Mouse (Mus musculus): Measurements from ENCODE around the gene Clcn6.
"Not testable (repeated sequence)": the region's sequence is repeated elsewhere in the genome, so short reads cannot be mapped to it uniquely, and the experiment has no call there.

Gene Clcn6

DNA sequence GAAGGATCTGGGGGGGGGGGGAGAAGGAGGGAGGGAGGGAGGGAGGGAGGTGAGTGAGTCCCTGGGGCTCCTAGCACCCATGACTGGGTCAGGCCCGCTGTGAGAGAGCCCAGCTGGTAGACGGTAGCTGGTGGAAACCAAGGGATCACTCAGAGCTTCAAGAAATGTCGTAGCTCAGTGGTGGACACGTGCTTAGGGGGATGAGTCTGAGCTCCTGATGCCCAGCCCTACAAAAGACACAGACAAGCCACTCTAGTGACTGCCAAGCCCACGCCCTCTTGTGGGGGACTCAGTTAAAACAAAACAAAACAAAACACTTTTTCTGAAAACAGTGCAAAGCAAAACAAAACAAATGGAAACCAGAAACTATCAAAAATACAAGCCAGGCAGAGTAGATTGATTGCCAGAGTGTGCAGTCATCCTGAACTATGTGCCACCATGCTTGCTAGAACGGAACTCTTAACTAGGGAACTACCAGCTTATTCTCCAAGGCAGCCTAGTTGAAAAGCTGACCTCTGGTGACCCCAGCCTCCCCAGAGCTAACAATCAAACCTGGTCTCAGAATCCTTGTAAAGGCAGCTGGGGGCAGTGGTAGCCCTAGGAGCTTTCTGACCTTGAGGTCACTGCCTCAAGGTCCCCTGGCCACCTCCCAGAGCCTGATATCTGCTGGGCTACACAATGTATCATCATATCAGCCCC, 27.2 kb upstream of the Clcn6 start:
- no peak for DNase-seq

DNA sequence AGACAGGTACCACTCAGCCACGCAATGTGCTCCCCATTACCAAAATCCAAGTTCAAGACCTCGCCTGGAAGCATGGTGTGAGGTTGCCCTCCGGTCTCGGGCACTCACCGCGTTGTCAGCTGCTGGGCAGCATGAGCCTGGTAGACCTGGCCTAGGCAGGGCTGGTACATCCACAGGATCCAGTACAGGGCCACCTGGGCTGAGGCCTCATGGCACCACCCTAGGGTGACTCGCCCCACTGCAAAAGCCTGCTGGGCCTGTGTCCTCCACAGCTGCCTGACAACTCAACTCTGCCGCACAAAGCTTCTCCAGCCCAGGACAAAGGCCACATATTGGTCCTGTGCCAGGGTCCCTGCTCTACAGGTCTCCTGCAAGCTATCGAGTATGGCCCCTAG, 22.5 kb upstream of the Clcn6 start:
- no peak for DNase-seq

DNA sequence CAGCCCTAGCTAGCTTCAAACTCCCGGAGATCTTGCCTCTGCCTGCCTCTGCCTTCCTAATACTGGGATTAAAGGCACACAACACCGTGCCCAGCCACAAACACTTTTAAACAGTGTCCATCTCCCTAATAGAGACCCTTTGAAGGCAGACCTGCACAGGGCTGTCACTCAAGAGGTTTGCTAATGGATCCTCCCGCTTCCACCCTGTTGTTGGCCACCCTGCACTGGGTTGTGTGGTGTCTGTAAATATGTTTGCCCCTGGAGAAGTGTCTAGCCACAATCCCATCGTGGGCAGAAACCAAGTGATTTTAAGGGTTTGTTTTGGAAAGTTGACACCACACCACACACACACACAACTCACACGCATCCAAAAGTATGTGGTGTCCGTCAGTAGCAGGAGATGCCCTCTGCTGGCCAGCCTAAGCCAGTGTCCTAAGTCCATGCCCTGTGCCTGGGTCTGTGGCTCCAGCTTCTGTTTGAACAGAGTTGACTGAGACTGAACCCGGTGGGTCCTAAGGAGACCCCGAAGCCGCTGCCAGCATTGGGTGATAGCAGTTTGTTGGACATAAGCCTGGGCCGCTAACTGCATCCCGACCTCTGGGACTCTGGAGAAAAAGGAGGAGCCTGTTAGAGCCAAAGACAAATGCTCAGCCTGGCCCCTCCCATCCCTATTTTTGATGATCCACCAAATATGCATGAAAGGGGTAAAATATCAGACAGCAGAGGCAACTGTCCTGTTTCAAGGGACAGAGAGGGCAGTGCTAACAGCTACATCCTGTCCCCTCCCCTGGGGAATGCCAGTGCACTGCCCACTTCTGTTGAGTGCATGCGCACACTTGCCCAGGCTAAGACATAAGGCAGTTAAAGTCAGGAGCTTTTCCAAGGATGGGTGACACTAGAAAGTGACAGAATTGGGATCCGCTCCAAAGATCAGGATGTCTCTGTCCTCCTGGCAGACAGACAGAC, 21.8 kb upstream of the Clcn6 start:
- DNase-seq, result peak in 1 of 2 experiments; percentile 44

DNA sequence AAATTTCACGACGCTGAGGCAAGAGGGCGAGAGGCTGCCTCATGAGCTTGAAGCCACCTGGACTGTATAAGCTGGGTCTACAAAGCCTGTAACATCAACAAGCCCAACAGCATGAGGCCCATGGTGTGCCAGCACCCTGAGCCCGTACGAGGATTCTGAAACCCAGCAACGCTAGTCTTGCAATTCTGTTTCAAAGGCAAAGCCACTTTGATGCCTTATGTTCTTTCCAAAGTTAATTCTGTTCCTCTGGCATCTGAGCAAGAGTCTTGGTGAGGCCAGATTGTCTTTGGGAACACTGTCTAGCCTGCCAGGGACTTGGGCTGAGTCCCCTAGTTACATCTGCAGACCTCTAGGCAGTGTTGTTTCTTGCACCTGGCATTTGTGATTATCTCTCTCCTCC, 20.4 kb upstream of the Clcn6 start:
- DNase-seq, result no peak

DNA sequence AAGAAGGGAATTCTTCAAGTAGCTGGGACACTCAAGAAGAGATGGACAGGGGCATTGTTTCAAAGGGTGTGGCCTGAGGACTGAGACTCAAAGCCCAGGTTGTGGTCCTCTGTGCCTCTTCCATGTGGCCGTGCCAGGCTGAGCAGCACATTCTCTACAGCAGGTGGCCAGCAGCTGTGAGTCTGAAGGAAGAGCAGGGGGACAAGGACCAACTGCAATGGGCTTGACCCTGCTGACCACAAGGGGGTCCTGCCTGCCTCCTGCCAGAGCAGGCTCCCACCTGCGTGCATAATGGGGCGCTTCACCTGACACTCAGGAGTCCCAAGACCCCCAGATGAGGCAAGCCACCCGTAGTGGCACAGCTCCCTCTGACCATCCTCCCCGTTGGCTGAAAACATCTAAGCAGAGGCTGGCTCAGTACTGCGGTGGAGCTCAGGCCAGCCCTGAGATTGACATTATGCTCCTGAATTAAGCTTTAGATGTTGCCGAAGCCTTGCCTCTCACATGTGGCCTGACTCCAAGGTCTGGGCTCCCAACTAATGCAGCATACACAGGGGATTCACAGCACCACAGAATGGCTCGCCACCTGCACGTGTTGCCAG, 19.7 kb upstream of the Clcn6 start:
- no peak for DNase-seq

DNA sequence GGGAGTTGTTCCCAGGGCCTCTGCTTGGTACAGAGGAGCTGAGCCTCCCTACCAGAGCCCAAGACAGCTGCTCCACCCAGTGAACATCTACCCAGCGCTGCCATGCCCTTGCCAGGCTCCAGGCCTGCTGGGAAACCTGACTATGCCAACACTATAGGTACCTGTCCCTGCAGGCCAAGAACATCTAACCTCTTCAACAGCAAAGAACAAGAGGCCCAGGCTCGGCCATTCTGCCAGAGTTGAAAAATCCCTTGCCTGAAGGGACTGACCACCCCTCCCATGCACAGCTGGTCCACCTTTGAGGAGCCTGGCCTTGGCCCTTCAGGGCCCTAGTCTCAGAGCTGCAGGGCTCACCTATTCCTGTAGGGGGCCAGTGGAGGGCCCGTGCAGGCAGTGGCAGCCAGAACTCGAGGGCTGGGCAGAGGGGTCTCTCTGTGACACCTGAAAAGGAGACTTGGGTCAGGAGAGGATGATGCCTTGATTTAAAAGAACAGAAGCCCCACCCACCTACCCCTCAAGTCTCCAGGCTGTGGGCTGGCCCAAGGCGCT, 19.1 kb upstream of the Clcn6 start:
- no peak for DNase-seq

DNA sequence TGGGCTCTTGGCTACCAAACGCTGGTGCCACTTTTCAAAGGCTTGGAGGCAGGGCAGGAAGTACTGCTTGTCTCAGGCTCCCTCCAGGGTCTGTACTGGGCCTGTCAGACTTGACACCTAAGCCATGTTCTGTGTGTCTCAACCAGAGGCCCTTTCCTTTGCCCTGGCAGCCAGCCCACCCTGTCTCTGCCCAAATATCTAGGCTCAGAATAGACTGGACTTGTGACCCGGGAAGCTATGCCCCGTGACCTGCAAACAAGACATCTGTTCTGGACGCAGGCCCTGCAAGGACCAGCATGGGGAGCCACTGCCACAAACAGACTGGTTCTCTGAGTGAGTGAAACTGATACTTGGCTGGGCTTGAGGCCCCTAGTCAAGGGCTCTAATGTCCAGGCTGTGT, 18.2 kb upstream of the Clcn6 start:
- DNase-seq, result peak in 1 of 2 experiments; percentile 17

DNA sequence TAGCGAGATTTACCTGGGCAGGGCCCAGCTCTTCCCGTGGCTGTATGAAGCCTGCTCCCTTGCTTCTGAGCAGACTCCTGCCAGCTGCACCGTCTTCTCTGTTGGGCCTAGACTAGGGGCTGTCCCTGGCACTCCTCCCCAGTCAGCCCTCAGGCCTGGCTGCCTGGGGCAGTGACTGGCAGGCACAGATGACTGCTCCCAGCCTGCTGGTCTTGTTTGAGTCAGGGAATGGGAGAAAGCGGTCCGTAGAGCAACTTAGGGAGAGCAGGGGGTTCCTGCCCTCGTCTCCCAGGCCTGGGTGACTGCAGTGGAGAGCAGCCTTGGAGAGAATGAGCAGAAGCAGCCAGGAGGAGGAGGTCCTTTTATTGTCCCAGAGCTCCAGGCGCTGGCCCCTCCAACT, 17.6 kb upstream of the Clcn6 start:
- no peak for DNase-seq

DNA sequence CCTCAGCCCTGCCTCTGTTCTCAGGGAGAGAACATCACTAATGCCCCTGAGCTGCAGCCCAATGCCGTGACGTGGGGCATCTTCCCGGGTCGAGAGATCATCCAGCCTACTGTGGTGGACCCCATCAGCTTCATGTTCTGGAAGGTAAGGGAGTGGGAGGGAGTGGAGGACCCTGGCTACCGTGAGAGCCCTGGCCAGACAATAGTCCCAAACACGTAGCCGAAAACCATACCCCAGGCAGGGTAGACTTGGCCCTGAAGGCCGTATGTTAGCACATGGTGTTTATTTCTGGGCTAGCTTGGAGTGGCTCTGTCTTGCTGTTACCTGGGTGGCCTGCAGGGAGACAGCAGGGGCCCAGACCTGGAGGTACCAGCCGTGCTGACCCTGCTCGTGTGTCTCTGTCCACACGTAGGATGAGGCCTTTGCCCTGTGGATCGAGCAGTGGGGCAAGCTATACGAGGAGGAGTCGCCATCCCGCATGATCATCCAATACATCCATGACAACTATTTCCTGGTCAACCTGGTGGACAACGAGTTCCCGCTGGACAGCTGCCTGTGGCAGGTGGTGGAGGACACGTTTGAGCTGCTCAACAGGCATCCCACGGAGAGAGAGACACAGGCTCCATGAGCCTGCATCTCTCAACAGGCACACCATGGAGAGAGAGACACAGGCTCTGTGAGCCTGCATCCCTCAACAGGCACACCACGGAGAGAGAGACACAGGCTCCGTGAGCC, 16.5 kb upstream of the Clcn6 start:
- no peak for DNase-seq

DNA sequence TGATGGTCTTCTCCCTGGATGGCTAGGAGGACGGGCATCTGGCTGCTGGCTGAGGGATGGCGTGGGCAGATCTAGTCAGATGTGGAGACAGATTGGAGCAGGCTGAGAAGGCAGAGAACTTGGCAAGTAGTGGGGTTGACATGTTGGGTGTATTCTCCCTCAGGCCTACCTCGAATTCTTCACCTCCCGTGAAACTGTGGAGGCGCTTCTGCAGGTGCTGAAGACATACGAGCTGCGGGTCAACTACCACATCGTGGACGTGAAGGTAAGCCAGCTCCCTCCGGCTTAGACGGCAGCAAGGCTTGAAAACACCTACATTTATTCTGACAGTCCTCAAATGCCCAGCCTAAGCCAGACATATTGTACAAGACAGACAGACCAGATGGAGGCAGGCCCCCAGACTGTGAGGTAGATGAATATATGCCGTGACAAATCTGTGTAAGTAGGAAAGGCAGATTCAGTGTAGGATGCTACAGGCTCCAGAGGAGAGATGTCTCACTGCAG, 14.8 kb upstream of the Clcn6 start:
- DNase-seq, result no peak

DNA sequence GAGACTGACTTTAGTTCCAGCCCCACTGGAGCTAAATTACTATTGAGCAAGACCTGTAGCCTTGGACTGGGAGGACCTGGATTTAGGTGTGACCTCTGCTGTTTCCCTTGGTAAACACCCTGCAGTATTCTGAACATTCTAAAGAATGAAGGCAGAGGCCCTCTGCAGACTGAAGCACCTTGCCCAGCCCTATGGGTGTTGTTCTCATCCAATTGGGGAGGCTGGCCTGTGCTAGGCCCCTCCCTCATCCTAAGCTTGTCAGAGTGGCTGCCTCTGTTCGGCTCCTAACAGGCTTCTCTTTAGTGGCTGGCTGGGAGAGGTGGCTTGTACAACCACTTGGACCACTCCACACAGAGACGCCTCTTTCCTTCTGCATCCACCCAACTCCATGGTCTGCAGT, 14.4 kb upstream of the Clcn6 start:
- DNase-seq, result peak; percentile 32 to 40

DNA sequence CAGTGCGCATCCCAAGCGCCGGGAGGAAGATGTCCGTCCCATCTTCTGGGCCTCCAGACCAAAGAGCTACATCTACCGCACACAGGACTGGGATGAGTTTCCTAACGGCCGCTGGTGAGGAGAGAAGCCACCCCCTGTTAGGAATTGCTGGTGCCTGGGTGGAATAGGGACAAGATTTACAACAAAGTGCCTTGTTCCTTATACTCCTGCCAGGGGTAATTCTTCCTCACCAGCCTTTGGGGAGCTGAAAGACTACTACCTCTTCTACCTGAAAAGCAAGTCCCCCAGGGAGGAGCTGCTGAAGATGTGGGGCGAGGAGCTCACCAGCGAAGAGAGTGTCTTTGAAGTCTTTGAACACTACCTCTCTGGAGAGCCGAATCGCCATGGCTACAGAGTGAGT, 13.3 kb upstream of the Clcn6 start:
- DNase-seq, result no peak

DNA sequence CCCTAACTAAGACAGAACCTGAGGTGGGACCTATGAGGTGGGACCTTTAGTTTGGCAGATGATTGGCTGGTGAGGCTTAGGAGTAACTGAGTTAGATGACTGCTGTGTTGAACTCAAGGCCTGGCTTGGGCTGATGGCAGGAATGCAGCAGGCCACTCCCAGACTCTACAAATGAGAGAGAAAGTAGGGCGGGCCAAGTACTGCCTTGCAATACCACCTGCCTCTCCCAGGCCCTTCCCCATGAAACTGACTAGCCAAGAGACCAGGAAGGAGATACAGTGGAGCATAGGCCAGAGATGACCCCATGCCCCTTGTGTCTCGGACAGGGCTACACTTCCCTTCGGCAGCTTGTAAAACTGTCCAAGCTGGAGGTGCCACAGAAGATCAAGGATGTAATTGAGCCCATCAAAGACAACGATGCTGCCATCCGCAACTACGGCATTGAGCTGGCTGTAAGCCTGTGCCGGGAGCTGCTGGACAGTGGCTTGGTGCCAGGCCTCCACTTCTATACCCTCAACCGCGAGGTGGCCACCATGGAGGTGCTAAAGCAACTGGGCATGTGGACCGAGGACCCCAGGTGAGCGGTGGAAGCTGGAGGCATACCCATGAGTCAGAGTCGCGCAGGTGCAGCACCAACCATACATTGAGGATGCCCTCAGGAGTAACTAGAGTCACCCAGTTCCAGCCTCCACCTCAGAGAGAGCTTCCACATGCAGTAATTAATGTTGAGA, 12.6 kb upstream of the Clcn6 start:
- DNase-seq, result no peak

DNA sequence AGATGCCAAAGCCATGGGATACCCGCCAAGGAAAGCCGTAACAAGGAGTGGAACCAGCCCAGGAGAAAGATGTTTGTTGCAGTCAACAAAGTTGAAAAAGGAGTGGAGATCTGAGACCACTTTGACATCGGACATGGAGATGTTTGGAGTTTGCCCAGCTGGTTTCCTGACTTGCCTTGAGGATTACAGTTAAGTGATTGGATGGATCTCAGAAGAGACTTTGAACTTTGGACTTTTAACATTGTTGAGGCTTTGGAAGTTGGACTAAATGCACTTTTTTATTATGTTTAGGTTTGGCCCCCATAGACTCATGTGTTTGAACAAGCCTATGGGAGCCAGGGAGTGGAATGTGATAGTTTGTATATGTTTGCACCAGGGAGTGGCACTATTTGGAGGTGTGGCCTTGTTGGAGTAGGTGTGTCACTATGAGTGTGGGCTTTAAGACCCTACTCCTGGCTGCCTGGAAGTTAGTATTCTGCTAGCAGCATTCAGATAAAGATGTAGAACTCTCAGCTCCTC, 11.8 kb upstream of the Clcn6 start:
- DNase-seq, result not testable (repeated sequence)

DNA sequence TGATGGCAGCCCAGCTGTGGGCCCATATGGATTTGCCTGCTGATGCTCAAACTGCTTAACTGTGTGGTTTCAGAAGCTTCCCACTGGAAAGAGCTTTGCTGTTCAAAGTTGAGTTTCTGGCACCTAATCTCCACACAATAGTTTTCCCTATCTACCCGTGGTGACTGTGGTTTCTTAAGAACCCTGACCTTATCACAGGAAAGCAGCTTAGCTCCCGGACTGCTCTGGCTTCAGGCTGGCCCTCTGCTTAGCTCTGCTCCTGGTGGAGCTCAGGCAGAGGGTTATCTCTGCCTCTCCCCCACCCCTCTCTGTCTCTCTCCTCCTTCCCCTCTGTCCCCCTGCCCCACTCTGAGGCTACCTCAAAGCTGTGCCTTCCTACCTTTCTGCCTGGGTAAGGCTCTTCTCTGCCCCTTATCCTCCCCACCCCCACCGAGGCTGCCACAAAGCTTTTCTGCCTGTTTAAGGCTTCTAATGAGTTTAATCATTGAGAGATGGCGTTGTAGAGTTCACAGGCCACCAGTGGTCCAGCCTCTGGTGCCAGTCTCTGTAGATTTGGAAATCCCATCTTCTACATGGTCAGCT, 7.9 kb upstream of the Clcn6 start:
- no peak for DNase-seq

DNA sequence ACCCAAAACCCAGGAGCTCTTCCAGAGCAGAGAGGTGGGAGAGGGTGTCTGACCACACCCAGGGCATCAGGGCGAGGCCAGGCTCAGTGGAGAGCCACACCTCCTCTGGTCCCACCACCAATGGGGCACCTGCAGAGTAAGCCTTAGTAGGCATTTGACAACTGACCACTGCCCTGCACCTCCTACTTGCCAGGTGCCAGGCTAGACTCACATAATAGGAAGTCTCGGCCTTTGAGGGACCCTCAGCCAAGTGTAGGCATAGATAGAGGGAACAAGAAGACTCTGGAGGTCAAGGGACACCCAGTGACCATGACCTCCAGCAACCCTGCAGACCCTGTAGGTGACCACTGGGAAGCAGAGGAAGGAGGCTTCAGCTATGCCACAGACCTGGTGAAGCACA, 5.5 kb upstream of the Clcn6 start:
- DNase-seq, result no peak

DNA sequence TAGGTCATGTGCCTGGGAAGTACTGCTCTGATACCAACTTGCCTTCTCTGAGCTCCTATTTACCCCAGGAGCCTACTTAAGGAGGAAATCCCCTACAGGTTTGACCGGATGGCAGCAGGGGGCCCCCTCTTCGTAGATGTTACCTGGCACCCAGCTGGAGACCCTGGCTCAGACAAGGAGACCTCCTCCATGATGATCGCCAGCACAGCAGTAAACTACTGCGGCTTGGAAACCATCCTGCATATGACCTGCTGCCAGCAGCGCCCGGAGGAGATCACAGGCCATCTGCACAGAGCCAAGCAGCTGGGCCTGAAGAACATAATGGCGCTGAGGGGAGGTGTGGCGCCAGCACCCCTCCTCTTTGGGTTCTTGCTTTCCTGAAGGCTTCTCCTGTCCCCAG, 4.7 kb upstream of the Clcn6 start:
- DNase-seq, result not testable (repeated sequence)

DNA sequence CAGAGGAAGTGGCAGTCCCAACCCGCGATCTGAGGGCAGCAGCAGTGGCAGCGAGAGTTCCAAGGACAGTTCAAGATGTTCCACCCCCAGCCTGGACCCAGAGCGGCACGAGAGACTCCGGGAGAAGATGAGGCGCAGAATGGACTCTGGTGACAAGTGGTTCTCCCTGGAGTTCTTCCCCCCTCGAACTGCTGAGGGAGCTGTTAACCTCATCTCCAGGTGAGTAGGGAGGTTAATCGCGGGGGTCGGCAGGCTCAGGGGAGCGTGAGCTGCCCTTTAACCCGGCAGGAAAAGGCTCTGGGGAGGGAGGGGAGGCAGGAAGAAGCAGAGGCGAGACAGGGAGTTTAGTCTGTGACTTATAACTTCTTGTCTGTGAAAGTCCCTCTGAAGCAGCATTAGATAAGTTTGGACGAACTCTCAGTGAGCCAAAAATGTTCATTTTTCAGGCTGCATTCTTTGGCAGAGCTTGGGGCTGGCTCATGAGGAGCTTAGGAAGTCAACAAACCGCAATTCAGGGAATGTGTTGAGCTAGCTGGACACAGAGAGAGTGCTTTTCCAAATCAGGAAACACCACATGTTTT, 3.1 kb upstream of the Clcn6 start:
- DNase-seq, result peak; percentile 35 to 47

DNA sequence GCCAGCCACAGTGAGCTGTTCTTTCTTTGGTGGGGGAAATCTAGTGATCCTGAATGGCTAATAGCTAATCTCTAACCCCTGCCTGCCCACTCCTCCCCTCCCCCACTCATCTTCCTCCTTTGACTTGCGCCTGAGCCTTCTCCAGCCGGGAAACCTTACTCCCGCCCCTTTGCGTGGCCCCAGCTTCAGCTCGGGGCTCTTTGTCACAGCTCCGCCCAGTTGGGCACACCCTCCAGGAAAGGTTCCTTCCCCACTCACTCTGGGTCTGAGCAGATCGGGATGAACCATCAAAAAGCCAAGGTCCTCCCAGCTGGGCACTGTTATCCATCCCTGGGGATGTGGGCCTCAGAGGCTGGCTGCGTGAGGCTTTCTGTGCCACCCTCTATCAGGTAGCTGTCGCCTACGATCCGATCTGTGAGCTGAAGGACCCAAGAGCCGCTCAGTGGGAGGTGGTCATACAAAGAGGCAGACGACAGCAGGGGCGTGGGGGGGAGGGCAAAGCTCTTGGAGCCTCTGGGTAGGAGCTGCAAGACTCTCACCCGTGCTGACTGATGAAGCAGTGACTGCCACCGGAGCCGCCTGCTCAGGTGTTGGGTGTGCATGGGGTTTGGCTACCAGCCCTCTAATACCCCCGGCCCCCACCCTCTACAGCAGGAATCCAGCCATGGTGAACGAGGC, 2.5 kb upstream of the Clcn6 start:
- peak; percentile 87 to 90 for DNase-seq

Measured in lung, adult 18-20 months (tissue).